Mouse (Mus musculus) telencephalon, adult 2 months (tissue): ENCODE data around the gene Gm26938.

Source experiments
- DNase-seq: peaks from one replicate; pipeline ENCODE4 v3.0.0-alpha.2; 2011; ENCODE audit warnings: low read depth, low spot score

Gene Gm26938

DNA sequence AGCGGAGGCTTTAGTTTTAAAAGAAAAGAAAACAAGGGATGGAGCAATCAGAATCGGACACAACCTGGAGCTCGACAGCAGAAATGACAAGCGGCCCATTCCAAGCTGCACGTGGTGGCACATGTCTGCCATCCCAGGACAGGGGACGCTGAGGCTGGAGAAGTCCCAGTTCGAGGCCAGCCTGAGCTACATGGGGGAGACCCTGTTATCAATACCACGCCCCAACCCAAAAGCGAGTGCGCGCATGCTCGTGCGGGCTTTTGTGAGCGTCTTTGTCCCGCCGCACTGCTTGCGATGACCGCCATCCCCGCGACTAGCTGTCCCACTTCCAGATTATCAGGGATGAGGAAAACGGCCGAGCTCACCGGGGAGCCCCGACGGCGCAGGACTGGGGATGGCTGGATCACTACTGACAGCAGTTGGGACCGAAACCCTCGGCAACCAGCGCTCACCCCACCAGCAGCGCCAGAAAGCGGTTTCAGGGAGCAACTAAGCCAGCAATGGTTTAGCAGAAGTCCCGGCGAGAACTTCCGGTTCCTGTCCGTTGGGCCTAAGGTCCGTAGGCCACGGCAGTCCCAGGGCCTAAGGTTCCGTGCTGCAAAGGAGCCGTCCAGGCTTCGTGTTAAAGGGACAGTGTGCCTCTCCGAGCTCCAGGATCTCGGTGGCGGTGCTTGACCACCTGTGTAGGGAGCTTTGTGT lies at the start of gene Gm26938, which contains the start of gene Psmg3:
Gene Gm26938, minus strand, starts transcription at position 51 of the 699 bp plus-strand sequence.
Gene Psmg3, minus strand, starts transcription at position 529 of the 699 bp plus-strand sequence.
- DNase-seq = peak; percentile 82

DNA sequence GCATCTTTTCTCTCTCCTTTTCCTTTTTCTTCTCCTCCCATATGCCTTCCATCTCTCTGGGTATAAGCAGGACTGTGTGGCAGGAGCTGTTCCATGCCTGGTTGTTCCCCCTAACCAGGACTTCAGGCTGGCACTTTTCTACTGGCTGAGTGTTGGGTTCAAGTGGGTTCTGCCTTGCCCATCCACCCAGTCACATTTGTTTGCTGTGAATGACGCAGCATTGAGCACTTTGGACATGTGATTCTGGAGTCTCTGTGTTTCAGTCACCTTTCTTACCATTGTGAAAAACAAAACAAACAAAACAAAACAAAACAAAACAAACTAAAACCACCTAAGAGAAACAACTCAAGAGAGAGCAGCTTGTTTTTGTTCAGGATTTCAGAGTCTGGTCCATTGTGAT lies 45.3 kb upstream of the Gm26938 start:
- no peak for DNase-seq

- no peak for DNase-seq
Observed at GRCm38 (mm10) chr5:139870886-139871285, 44.7 kb upstream of the Gm26938 start.

- DNase-seq = no peak
Observed at GRCm38 (mm10) chr5:139862759-139863158, 36.6 kb upstream of the Gm26938 start.

DNA sequence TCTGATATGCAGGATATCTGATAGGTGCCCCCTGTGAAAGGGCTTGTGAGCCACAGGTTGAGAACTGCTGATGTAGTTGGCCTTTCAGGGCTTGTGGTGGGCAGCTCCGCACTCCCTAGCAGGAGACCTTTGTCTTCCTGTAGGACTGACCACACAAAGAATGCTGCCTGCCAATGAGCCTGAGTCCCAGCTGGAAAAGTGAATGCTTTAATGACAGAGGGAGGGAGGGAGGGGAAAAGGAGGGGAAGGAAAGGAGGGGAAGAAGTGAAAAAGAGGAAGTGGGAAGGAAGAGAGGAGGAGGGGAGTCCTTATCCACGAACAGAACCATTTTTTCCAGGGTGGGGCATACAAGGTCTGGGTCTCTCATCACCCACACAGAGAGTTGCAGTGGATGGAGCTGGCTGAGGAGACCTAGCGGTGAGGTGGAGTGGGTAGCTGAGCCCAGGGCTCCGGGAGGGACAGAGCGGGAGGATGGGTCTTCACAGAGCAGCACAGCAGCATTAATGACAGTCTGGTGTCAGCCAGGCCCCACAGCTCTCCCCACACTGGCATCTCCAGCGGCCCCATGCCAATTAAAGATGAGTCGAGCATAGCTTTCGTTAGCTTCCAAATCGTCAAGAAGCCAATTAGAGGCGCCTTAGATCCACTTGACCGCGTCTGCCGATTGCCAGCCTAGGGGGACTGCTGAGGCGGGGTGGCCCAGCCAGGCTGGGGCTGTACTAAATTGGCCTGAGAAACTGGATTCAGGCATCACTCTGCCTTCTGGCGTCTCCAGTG lies 34.3 kb upstream of the Gm26938 start:
- DNase-seq = no peak

DNA sequence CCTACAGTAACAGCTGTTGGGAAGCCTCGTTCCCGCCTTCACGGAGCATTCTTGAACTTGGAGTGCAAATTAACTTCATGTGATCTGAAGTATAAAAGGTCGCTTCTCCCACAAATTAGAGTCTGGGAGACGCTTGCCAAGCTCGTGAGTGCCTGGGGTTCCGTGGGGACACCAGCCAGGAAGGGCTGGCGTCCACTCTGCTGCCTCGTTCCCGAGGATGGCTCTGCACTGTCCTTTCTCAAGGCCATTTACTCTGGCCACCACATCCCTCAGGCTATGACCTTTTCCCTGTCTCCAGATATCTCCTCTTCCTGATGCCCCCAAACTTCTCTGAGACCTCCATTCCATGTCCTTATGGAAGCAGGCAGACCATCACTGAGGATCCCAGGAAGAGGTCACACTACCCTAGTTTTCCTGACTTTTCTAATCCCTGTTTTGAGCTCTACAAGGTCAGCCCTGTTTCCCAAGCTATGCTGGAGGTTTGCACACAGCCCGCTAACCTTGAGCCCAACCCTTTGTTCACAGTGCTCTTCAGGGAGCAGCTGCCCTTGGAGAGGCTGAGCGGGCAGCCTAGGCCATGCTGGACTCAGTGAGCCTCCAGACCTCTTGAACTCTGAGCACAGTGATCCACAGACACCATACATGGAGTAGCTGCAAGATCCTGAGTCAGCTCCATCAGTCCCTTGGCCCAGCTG lies 23.6 kb upstream of the Gm26938 start:
- no peak for DNase-seq

DNA sequence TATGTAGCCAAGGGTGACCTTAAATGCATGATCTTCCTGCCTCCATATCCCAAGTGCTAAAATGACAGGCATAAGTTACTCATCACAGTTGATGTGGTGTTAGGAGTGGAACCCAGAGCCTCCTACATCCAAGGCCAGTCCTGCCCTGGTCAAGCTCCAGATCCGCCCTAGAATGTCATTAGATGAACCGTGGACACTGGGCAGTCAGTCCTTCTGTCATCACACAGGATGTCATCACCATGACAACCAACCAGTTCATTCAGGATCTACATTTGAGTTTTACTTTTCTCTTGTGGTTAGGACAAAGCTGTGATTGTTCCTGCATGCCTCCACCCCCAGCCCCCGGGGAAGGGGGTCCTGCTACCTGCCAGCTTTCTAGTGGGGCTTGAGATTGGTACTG lies 12.9 kb upstream of the Gm26938 start:
- no peak for DNase-seq

- DNase-seq = no peak
Observed at GRCm38 (mm10) chr5:139838476-139838892, 12.3 kb upstream of the Gm26938 start.

DNA sequence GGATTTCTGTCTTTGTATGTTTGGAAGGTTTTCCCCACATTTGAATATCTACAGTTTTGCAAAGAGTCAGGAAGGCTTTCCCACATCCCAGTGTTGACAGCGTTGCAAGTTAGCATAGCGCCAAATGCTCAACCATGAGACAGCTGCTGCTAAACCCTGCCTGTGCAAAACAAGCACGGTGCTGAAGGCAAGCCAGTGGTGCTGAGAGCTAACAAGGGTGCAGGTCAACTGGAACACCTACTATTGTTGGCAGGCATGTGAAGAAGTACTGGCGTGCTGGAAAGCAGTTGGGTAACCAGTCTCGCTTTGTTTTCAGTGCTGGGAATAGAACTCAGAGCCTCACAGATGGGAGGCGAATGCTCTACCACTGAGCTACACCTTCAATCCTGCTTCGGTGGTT lies 9.5 kb upstream of the Gm26938 start:
- no peak for DNase-seq

DNA sequence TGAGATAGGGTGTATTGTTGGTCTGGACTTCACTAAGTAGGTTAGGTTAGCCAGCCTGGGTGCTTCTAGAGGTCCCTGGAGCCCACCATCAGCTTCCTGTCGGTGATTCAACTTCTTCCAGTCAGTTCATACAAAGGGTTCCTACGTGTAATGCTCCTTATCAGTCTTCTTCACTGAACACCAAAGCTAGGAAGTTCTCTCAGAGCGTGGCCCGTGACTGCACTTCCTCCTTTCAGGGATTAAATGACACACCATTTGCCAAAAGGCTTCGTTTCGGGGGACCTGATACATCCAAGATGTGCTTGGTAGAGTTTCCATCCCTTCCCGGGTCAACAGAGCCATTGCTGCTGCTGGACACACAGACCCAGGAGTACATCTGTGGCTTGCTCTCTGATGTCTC lies 5.9 kb upstream of the Gm26938 start:
- no peak for DNase-seq

GRCm38 (mm10) chr5:139830734-139831133 lies 4.5 kb upstream of the Gm26938 start:
- no peak for DNase-seq

- peak; percentile 55 for DNase-seq
Observed at GRCm38 (mm10) chr5:139829384-139829783, 3.2 kb upstream of the Gm26938 start.

DNA sequence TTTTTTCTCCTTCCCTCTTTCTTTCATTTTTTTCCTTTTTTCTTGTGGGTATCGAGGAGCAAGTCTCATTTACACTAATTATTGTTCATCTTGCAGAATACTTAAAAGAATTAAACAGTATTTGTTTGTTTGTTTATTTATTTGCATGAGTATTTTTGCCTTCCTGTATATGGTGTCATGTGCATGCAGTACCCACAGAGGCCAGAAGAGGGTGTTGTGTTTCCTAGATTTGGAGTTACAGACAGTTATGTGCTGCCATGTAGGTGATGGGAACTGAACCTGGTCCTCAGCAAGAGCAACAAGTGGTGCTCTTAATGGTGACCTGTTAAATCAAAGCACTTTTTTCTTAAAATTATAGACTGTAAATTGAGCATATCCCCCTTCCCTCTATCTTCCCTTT lies 1.4 kb upstream of the Gm26938 start:
- no peak for DNase-seq

DNA sequence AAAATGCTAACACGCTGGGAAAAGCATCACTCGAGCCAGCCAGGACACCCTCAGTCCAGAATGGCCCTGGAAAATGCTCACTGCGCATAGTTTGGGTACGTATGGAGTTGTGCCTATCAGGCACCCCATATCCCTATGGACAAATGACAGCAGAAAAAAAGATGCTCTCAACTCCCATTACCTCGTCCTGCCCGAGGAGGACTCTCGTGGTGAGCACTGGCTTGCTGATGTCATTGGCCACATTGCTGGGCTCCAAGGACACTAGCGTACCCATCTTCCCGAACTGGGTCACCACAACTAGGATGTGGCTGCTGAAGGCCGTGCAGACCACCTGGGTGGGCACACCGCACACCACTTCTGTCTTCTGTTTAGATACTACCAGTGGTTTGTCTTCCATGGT lies 260 bp downstream of the Gm26938 start:
- no peak for DNase-seq

DNA sequence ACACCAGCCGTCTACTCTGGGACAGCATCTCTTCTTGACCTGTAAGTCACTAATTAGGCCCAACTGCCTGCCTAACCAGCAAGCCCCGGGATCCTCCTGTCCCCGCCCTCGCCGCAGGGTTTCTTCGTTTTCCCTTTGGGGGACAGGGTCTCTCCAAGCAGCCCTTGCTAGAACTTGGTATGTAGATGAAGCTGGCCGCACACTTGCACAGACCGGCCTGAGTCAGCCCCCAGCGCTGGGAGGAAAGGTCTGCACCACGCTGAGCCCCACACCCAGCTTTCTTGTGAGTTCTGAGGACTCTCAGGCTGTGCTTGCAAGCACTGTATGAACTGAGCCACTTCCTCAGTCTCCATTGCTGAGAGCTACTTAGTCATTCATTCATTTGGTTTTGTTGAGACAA lies 1.7 kb downstream of the Gm26938 start:
- no peak for DNase-seq

GRCm38 (mm10) chr5:139821466-139822459 lies 4.4 kb downstream of the Gm26938 start:
- no peak for DNase-seq

GRCm38 (mm10) chr5:139819538-139820181 lies 6.5 kb downstream of the Gm26938 start, which contains the start of gene Tmem184a:
Tmem184a (minus strand) TSS chr5:139819917.
- no peak for DNase-seq

GRCm38 (mm10) chr5:139818801-139819200 lies 7.4 kb downstream of the Gm26938 start:
- DNase-seq = no peak

DNA sequence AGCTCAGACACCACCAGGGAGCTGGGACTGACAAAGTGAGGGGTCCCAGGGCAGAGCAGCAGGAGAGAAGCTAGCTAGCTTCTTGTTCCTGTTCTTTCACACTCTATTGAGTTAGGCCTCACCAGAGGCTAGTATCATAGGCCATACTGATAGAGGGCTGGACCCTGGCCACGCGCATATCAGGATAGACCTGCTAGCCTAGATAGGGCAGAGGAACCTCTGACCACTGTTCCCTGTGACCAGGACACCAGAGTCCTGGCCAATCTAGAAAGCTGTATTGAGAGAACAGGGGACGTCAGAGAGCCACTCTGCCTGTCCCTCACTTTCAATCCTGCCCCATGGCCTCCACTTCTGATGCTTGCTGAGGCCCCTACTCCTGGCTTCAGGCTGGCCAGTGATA lies 8.2 kb downstream of the Gm26938 start:
- DNase-seq = no peak

DNA sequence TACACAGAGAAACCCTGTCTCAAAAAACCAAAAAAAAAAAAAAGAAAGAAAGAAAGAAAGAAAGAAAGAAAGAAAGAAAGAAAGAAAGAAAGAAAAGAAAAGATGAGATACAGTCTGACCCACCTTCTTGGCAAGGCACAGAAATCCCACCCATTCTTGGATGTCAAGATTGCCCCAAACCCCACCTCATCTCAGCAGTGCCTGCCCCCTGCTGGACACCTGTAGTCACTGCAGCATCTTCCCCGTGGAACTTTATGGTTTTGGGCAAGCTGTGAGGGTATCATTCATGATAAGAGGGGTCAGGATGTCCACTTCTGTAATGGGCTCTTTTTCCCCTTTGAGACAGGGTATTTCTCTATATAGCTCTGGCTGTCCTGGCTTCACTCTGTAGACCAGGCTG lies 8.9 kb downstream of the Gm26938 start:
- no peak for DNase-seq

DNA sequence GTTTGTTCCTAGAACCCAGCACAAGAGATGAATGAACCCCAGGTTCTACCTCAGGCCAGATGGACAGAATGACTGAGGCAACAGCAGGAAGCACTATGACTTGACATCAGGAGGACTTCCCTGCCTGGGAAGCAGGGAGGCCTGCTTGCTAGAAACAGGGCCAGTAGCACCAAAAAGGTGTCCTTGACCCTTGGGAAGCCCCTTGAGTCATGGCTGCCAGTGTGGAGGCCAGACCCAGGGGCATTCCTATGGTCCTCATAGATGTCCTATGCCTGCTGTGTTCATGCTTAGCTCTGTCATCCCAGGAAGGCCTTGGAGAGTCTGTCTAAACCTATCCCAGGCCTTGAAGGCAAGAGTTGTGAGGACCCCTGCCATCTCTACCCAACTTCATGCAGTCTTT lies 9.8 kb downstream of the Gm26938 start:
- no peak for DNase-seq
